Mouse (Mus musculus) megakaryocyte, embryonic 14.5 days (primary cell): Measurements from ENCODE around the gene Klhl32.

Source experiments
- FLI1 ChIP-seq: IDR thresholded peaks from 2 replicates; pipeline ENCODE4 v1.6.1; 2012; ENCODE audit warnings: low read length, inconsistent platforms, mixed read lengths
- GATA1 ChIP-seq: IDR thresholded peaks from 3 replicates; pipeline ENCODE4 v1.6.1; 2012; ENCODE audit warnings: mixed read lengths, low read length, inconsistent platforms, borderline replicate concordance

GRCm38 (mm10) chr4:24752517-24753208 is 98.3 kb downstream of the Klhl32 start:
- TF ChIP-seq GATA1 (no peak), FLI1 (no peak)
